Mouse (Mus musculus) central nervous system, embryonic 14 days (tissue): ENCODE results near the gene Tial1. TPM values are rescaled to one million over a fixed set of nuclear protein-coding genes. Genes with fewer than 3 reads are reported as not detected.

Experiments
- polyA plus RNA-seq: library from polyadenylated mRNA; depleted of rRNA; stranded (reverse); fragments of >200 nt; gene quantifications from 2 replicates; pipeline ENCODE4 v1.2.3, GENCODE M21; 2012; rRNA removed

Gene Tial1
- 182 and 193 TPM in 2 replicates for polyA plus RNA-seq

GRCm38 (mm10) chr7:128461285-128462215 lies at the start of gene Tial1:
Tial1 (minus strand) TSS chr7:128461717.

GRCm38 (mm10) chr7:128417930-128418779 lies 43.4 kb downstream of the Tial1 start, which contains the start of gene Rgs10:
Rgs10 (minus strand) TSS chr7:128418758.

Other genes starting within 250 kb of the Tial1 start
- 12.8 and 15.7 TPM in 2 replicates for gene Armc5, start 224.4 kb downstream of the Tial1 start, polyA plus RNA-seq
- gene 9130023H24Rik, start 223.7 kb downstream of the Tial1 start, polyA plus RNA-seq = 3.0 and 3.6 TPM in 2 replicates
- gene Tgfb1i1, start 214.9 kb downstream of the Tial1 start, polyA plus RNA-seq = 13.1 and 23.1 TPM in 2 replicates
- 0.04 and 0.06 TPM in 2 replicates for gene Slc5a2, start 196.1 kb downstream of the Tial1 start, polyA plus RNA-seq
- 25.4 and 34.0 TPM in 2 replicates for gene BC017158, start 163.5 kb downstream of the Tial1 start, polyA plus RNA-seq
- 29.2 and 31.3 TPM in 2 replicates for gene Rgs10, start 43.0 kb downstream of the Tial1 start, polyA plus RNA-seq
- gene Bag3, start 61.9 kb upstream of the Tial1 start, polyA plus RNA-seq = 3.1 and 7.2 TPM in 2 replicates
- gene Inpp5f, start 149.6 kb upstream of the Tial1 start, polyA plus RNA-seq = 128 and 141 TPM in 2 replicates